Mouse (Mus musculus): Measurements from ENCODE around the gene Coq8b. TPM values are rescaled to one million over a fixed set of nuclear protein-coding genes. Genes with fewer than 3 reads are reported as not detected.

Gene Coq8b
- polyA plus RNA-seq, 1 experiment = 43.1 TPM

- H3K27ac ChIP-seq (ENCODE audit: insufficient read depth, low read depth, low read length) = no peak overlapping the region
- 83% methylated on average over 17 of the region's 17 CpGs for WGBS
Observed at GRCm38 (mm10) chr7:27305091-27305730, 72.4 kb downstream of the Coq8b start.

GRCm38 (mm10) chr7:27306161-27307160 is 73.6 kb downstream of the Coq8b start:
- Histone ChIP-seq H3K4me3 (ENCODE audit: insufficient read depth, low read depth, low read length) (no peak overlapping the region), H3K36me3 (ENCODE audit: control insufficient read depth, insufficient read depth, low read length) (no peaks in the 10 kb centered on the region), H3K27me3 (replicated peaks; ENCODE audit: control insufficient read depth, insufficient read depth, low read length) (no peaks in the 10 kb centered on the region), H3K27ac (ENCODE audit: insufficient read depth, low read depth, low read length) (no peak overlapping the region), H3K4me1 (ENCODE audit: control insufficient read depth, insufficient read depth, low read length) (peaks cover 4% of the 10 kb centered on the region; the same call in 1 of the 2 replicates)
- WGBS = 80% methylated on average over 24 of the region's 24 CpGs
- TF ChIP-seq CTCF (conservative IDR thresholded peaks at IDR 0.05; ENCODE audit: insufficient read depth, insufficient read length, low read depth, low read length) (peak; percentile 69), POLR2A (IDR thresholded peaks at IDR 0.05; ENCODE audit: low read depth, low read length) (no peak)
- DNase-seq = no peak

More at GRCm38 (mm10) chr7:27305091-27305730, 72.4 kb downstream of the Coq8b start:
- Histone ChIP-seq H3K4me3 (ENCODE audit: insufficient read depth, low read depth, low read length) (no peak overlapping the region), H3K36me3 (ENCODE audit: control insufficient read depth, insufficient read depth, low read length) (no peaks in the 10 kb centered on the region), H3K4me1 (ENCODE audit: control insufficient read depth, insufficient read depth, low read length) (peaks cover under 1% of the 10 kb centered on the region; the same call in 1 of the 2 replicates), H3K27me3 (replicated peaks; ENCODE audit: control insufficient read depth, insufficient read depth, low read length) (no peaks in the 10 kb centered on the region)
- no peak for DNase-seq
- TF ChIP-seq CTCF (conservative IDR thresholded peaks at IDR 0.05; ENCODE audit: insufficient read depth, insufficient read length, low read depth, low read length) = no peak
- no peak for TF ChIP-seq POLR2A (IDR thresholded peaks at IDR 0.05; ENCODE audit: low read depth, low read length)

- 83% methylated on average over 9 of the region's 9 CpGs for WGBS
Observed at GRCm38 (mm10) chr7:27307551-27307950, 74.7 kb downstream of the Coq8b start.

More at GRCm38 (mm10) chr7:27307551-27307950, 74.7 kb downstream of the Coq8b start:
- Histone ChIP-seq H3K4me1 (ENCODE audit: control insufficient read depth, insufficient read depth, low read length) (peaks cover 4% of the 10 kb centered on the region; the same call in 1 of the 2 replicates), H3K36me3 (ENCODE audit: control insufficient read depth, insufficient read depth, low read length) (no peaks in the 10 kb centered on the region), H3K27me3 (replicated peaks; ENCODE audit: control insufficient read depth, insufficient read depth, low read length) (no peaks in the 10 kb centered on the region), H3K27ac (ENCODE audit: insufficient read depth, low read depth, low read length) (no peak overlapping the region), H3K4me3 (ENCODE audit: insufficient read depth, low read depth, low read length) (no peak overlapping the region)
- TF ChIP-seq CTCF (conservative IDR thresholded peaks at IDR 0.05; ENCODE audit: insufficient read depth, insufficient read length, low read depth, low read length) (no peak; the same call in 1 of the 2 replicates), POLR2A (IDR thresholded peaks at IDR 0.05; ENCODE audit: low read depth, low read length) (no peak)
- DNase-seq = no peak

Other genes starting within 250 kb of the Coq8b start
- not detected in 2 replicates for gene Cyp2a12, start 203.9 kb upstream of the Coq8b start, polyA plus RNA-seq (2012; rRNA removed)
- 5.3 and 6.5 TPM in 2 replicates for gene Cyp2f2, start 113.1 kb upstream of the Coq8b start, polyA plus RNA-seq (2012; rRNA removed)
- not detected in 2 replicates for gene Cyp2t4, start 79.3 kb upstream of the Coq8b start, polyA plus RNA-seq (2012; rRNA removed)
- gene Egln2, start 66.2 kb upstream of the Coq8b start, polyA plus RNA-seq (2012; rRNA removed) = 84.9 and 93.7 TPM in 2 replicates
- 55.9 and 57.4 TPM in 2 replicates for gene Rab4b, start 54.1 kb upstream of the Coq8b start, polyA plus RNA-seq (2012; rRNA removed)
- gene Gm21983, start 51.9 kb upstream of the Coq8b start, polyA plus RNA-seq (2012; rRNA removed) = not detected in 2 replicates
- gene Mia, start 51.9 kb upstream of the Coq8b start, polyA plus RNA-seq (2012; rRNA removed) = 6.4 and 7.7 TPM in 2 replicates
- gene BC024978, start 37.2 kb upstream of the Coq8b start, polyA plus RNA-seq (2012; rRNA removed) = 8.2 and 9.6 TPM in 2 replicates
- 127 and 131 TPM in 2 replicates for gene Snrpa, start 36.8 kb upstream of the Coq8b start, polyA plus RNA-seq (2012; rRNA removed)
- 6.8 and 7.0 TPM in 2 replicates for gene Itpkc, start 4.4 kb upstream of the Coq8b start, polyA plus RNA-seq (2012; rRNA removed)
- gene Numbl, start 25.4 kb downstream of the Coq8b start, polyA plus RNA-seq (2012; rRNA removed) = 6.0 and 7.9 TPM in 2 replicates
- 76.9 and 84.7 TPM in 2 replicates for gene Ltbp4, start 104.7 kb downstream of the Coq8b start, polyA plus RNA-seq (2012; rRNA removed)
- 39.2 and 45.5 TPM in 2 replicates for gene Shkbp1, start 123.0 kb downstream of the Coq8b start, polyA plus RNA-seq (2012; rRNA removed)
- 0.39 TPM in 1 of 2 replicates, not detected in the other for gene Gm20479, start 124.4 kb downstream of the Coq8b start, polyA plus RNA-seq (2012; rRNA removed)
- gene Sptbn4, start 214.7 kb downstream of the Coq8b start, polyA plus RNA-seq (2012; rRNA removed) = 0.09 and 0.12 TPM in 2 replicates
- 47.1 and 47.8 TPM in 2 replicates for gene Blvrb, start 215.0 kb downstream of the Coq8b start, polyA plus RNA-seq (2012; rRNA removed)
- 9.0 and 12.8 TPM in 2 replicates for gene Sertad3, start 240.7 kb downstream of the Coq8b start, polyA plus RNA-seq (2012; rRNA removed)

Measured in kidney, adult 2 months (tissue).